Mouse (Mus musculus) cortical plate, adult 2 months (tissue): ENCODE data around the gene Phf1. TPM values are rescaled to one million over a fixed set of nuclear protein-coding genes. Genes with fewer than 3 reads are reported as not detected.

Source experiments
- H3K27ac ChIP-seq: fragments of 200-500 bp; 2 replicates; pipeline ENCODE4 v1.5.1; 2012; ENCODE audit warnings: low read length, control low read depth, inconsistent platforms; ENCODE audit not compliant: insufficient read depth
- H3K4me1 ChIP-seq: fragments of 200-500 bp; 2 replicates; pipeline ENCODE4 v1.6.1; 2011; ENCODE audit warnings: low read length; ENCODE audit not compliant: control insufficient read depth, insufficient read depth
- H3K4me3 ChIP-seq: fragments of 200-500 bp; 2 replicates; pipeline ENCODE4 v1.5.1; 2011; ENCODE audit warnings: mild to moderate bottlenecking, low read length, control low read depth; ENCODE audit not compliant: insufficient read depth
- CTCF ChIP-seq: fragments of 200-500 bp; IDR thresholded peaks from 2 replicates; pipeline ENCODE4 v1.5.1; 2011; ENCODE audit warnings: mild to moderate bottlenecking, control low read depth, low read length; ENCODE audit not compliant: insufficient read depth; ENCODE audit errors: extremely low read depth
- POLR2A ChIP-seq: fragments of 200-500 bp; IDR thresholded peaks from 2 replicates; pipeline ENCODE4 v1.6.1; 2011; ENCODE audit warnings: mild to moderate bottlenecking, low read length, control low read depth; ENCODE audit not compliant: insufficient read depth; ENCODE audit errors: extremely low read depth
- polyA plus RNA-seq: library from polyadenylated mRNA; depleted of rRNA; stranded (reverse); fragments of >200 nt; gene quantifications from 2 replicates; pipeline ENCODE4 v1.2.3, GENCODE M21; 2012

Gene Phf1
- polyA plus RNA-seq, 1 experiment, result 47.7 TPM

GRCm38 (mm10) chr17:26950560-26951288 lies 17.9 kb downstream of the Phf1 start:
- Histone ChIP-seq H3K4me1 (peaks cover 6% of the 10 kb centered on the region), H3K4me3 (peak overlapping the region; percentile 59), H3K27ac (no peak overlapping the region)
- TF ChIP-seq POLR2A (no peak), CTCF (no peak)

- Histone ChIP-seq H3K4me3 (peak overlapping the region; percentile 59), H3K27ac (no peak overlapping the region), H3K4me1 (peaks cover 6% of the 10 kb centered on the region)
- TF ChIP-seq POLR2A (peak; percentile 50; the same call in 1 of the 2 replicates), CTCF (no peak)
Observed at GRCm38 (mm10) chr17:26951406-26951805, 18.6 kb downstream of the Phf1 start.

- Histone ChIP-seq H3K4me1 (peaks cover 6% of the 10 kb centered on the region), H3K4me3 (peak overlapping the region; percentile 59), H3K27ac (peak overlapping the region; percentile 78; the same call in 1 of the 2 replicates)
- TF ChIP-seq CTCF, result no peak
- TF ChIP-seq POLR2A, result no peak
Observed at GRCm38 (mm10) chr17:26951952-26952877, 19.4 kb downstream of the Phf1 start.

DNA sequence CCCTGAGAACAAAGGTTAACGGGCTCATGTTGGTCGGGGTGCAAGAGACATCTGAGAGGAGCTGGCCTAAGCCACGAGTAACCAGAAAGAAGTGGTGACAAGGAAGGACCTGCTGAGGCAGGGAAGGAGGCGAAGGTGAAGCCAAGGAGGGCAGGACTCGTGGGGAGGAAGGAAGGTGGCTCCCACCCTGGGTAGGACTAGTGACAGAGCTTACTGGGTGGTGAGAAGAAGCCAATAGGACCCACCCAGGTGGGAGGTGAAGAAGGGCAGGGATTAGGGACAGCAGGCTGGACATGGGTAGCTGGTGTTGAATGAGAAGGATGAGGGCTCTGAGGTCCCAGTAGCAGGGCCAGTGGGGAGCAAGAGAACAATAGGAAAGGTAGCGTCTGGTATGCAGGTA lies 20.3 kb downstream of the Phf1 start:
- Histone ChIP-seq H3K27ac (peak overlapping the region; percentile 78), H3K4me3 (peak overlapping the region; percentile 59), H3K4me1 (peaks cover 6% of the 10 kb centered on the region)
- TF ChIP-seq CTCF (no peak), POLR2A (no peak)

GRCm38 (mm10) chr17:26953726-26954125 lies 20.9 kb downstream of the Phf1 start:
- Histone ChIP-seq H3K4me1 (peaks cover 6% of the 10 kb centered on the region), H3K27ac (peak overlapping the region; percentile 78; the same call in 1 of the 2 replicates), H3K4me3 (peak overlapping the region; percentile 59)
- TF ChIP-seq POLR2A (no peak), CTCF (no peak)

GRCm38 (mm10) chr17:26956309-26956708 lies 23.5 kb downstream of the Phf1 start:
- Histone ChIP-seq H3K27ac (no peak overlapping the region), H3K4me3 (no peak overlapping the region)
- TF ChIP-seq POLR2A (no peak), CTCF (no peak)

DNA sequence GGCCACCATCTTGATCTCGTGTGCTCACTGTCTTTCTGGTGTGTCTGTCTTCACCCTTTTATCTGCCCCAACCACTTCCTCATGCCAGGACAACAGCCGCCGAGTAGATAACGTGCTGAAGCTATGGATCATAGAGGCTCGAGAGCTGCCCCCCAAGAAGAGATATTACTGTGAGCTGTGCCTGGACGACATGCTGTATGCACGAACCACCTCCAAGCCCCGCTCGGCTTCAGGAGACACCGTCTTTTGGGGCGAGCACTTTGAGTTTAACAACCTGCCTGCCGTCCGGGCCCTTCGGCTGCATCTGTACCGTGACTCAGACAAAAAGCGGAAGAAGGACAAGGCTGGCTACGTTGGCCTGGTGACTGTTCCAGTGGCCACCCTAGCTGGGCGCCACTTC lies 24.0 kb downstream of the Phf1 start:
- TF ChIP-seq CTCF (no peak), POLR2A (no peak)
- no peak overlapping the region for H3K27ac ChIP-seq
- H3K4me3 ChIP-seq, result no peak overlapping the region
- peaks cover 6% of the 10 kb centered on the region for H3K4me1 ChIP-seq

More at GRCm38 (mm10) chr17:26956309-26956708, 23.5 kb downstream of the Phf1 start:
- peaks cover 6% of the 10 kb centered on the region for H3K4me1 ChIP-seq

DNA sequence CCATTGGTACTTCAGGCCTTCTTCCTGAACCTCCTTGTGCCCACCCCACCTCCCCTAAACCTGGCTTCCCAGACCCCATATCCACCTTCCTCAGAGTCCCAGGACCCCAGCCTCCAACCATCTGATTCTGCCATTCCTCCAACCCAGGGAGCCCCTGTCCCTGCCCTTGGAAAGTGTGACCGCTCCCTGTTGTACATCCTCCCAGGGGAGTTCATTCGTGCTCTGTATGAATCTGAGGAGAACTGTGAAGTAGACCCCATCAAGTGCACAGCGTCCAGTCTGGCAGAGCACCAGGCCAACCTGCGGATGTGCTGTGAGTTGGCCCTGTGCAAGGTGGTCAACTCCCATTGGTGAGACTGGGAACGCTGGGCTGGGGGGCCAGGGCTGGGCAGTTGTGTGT lies 25.0 kb downstream of the Phf1 start:
- H3K4me1 ChIP-seq, result peaks cover 6% of the 10 kb centered on the region
- no peak overlapping the region for H3K4me3 ChIP-seq
- no peak for TF ChIP-seq CTCF
- no peak for TF ChIP-seq POLR2A
- H3K27ac ChIP-seq, result no peak overlapping the region

GRCm38 (mm10) chr17:26958880-26959279 lies 26.0 kb downstream of the Phf1 start:
- no peak for TF ChIP-seq CTCF
- peak; percentile 31; the same call in 1 of the 2 replicates for TF ChIP-seq POLR2A
- no peak overlapping the region for H3K27ac ChIP-seq
- H3K4me1 ChIP-seq, result no peaks in the 10 kb centered on the region
- no peak overlapping the region for H3K4me3 ChIP-seq
